Mouse (Mus musculus): ENCODE data around the gene Creb5. TPM values are rescaled to one million over a fixed set of nuclear protein-coding genes. Genes with fewer than 3 reads are reported as not detected.

The Creb5 gene
- polyA plus RNA-seq, 1 experiment from 2014 or later = 9.5 TPM

DNA sequence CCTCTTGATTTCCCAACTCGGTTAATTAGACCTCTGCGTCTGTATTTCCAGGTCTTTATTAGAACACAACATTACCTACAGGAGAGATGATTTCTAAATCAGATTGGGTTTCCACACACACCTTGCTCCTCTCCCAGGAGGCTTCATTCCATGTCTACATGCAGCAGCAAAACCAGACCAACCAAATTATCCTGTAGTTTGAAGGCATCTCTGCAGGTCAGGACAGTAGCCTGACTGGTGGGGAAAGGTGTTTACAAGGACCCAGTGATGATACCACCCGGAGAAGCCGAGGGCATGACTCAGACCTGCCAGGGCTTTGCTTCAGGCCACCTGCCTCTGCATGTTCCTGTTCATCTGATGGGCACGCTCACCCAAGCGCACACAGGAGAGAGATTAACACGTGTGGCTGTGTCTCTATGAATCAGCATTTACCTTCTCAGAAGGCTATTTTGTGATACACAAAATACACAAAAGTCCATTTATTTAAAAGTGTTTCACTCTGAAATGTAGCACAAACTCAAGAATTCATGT lies 355.8 kb downstream of the Creb5 start:
- 82% methylated on average over 7 of the region's 7 CpGs for WGBS
- no peaks in the 10 kb centered on the region for H3K4me1 ChIP-seq

DNA sequence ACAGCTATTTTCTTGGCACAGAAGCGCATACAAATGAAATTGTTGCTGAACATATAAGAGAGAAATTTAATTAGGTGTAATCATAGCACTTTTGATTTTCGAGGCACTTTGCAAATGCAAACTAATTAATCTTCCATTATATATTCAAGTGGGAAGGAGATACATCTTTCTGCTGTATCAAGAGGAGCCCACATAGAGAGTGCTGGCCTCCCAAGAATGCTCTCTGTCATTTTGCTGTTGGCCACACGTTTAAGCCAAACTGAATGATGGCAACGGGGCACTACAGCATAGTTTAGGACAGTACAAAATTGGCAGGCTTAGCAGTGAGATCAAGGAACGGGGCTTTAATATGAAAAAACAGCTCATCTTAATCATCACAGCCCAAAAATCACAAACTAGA lies 356.4 kb downstream of the Creb5 start:
- Histone ChIP-seq H3K4me2 (no peak overlapping the region), H3K9me3 (no peaks in the 10 kb centered on the region), H3K4me3 (replicated peaks) (no peak overlapping the region), H3K36me3 (no peaks in the 10 kb centered on the region), H3K27me3 (replicated peaks) (no peaks in the 10 kb centered on the region), H3K9ac (no peak overlapping the region), H3K4me1 (no peaks in the 10 kb centered on the region), H3K27ac (no peak overlapping the region)
- no peak for ATAC-seq (ENCODE audit: insufficient read depth, low FRiP score, low read depth)
- 72% methylated on average over 5 of the region's 5 CpGs for WGBS

More for the DNA sequence above, 355.8 kb downstream of the Creb5 start:
- Histone ChIP-seq H3K4me2 (no peak overlapping the region), H3K36me3 (no peaks in the 10 kb centered on the region), H3K27ac (peak overlapping the region; percentile 13; the same call in 1 of the 2 replicates), H3K9me3 (no peaks in the 10 kb centered on the region), H3K9ac (no peak overlapping the region), H3K27me3 (replicated peaks) (no peaks in the 10 kb centered on the region), H3K4me3 (replicated peaks) (no peak overlapping the region)
- no peak for ATAC-seq (ENCODE audit: insufficient read depth, low FRiP score, low read depth)

DNA sequence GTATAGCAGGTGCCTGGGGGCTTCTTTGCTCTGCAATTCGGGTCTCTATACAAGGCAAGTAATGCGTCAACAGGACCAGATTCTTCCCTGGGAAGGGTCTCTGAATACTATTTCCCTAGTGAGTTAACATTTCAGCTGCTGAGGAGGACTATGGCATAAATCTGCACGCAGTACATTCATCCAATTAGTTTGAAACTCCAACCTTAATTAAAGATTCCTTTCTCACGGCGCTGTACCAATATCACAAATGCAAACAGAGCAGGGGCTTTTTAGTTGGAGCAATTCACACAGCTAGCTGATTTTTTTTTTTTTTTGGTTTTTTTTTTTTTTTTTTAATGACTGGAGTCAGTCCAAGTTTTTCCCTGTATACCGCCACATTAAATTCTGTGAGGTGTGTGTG lies 357.0 kb downstream of the Creb5 start:
- ATAC-seq (ENCODE audit: insufficient read depth, low FRiP score, low read depth) = no peak
- Histone ChIP-seq H3K27ac (no peak overlapping the region), H3K4me3 (replicated peaks) (no peak overlapping the region), H3K4me1 (no peaks in the 10 kb centered on the region), H3K36me3 (no peaks in the 10 kb centered on the region), H3K4me2 (no peak overlapping the region), H3K9ac (no peak overlapping the region), H3K9me3 (no peaks in the 10 kb centered on the region), H3K27me3 (replicated peaks) (no peaks in the 10 kb centered on the region)
- WGBS = 77% methylated on average over 6 of the region's 6 CpGs

DNA sequence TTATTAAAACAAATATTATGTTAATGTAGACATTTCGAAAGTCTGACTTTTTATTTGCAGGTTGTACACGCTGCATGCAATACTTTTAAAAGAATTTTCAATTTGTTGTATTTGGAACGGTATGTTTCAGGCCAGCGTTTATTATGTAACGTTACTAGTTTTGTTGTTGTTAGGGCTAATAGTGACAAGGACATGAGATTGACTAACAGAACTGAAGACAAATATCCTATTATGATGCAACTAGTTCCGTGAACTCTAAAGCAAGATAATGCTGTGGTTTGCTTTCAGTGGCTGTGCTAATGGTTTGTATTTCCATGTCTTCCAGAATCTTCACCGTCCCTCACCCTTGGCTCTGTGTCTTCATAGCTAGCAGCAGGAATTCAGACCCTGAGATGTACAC lies 357.9 kb downstream of the Creb5 start:
- Histone ChIP-seq H3K9me3 (no peaks in the 10 kb centered on the region), H3K4me3 (replicated peaks) (no peak overlapping the region), H3K27ac (no peak overlapping the region), H3K9ac (no peak overlapping the region), H3K27me3 (replicated peaks) (no peaks in the 10 kb centered on the region), H3K36me3 (no peaks in the 10 kb centered on the region), H3K4me1 (no peaks in the 10 kb centered on the region), H3K4me2 (no peak overlapping the region)
- 87% methylated on average over 7 of the region's 7 CpGs for WGBS
- no peak for ATAC-seq (ENCODE audit: insufficient read depth, low FRiP score, low read depth)

DNA sequence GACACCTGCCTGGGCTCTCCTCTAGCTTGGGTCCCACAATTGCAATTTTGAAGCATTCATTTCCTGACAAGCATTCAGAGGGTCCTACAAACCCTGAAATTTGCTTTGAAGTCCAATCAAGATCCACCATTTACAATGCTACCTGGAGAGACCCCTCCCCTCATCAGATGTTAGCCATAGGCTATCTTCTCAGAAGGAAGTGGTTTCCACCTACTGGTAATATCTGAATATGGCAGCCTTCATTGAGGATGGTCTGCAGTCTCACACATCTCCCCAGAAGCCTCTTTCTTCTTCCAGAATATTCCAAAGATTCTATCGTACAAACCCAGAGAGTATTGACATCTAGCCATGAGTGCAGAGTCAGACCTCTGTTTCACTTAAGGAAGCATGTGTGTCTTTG lies 362.7 kb downstream of the Creb5 start:
- H3K9me3 ChIP-seq = no peaks in the 10 kb centered on the region
- no peaks in the 10 kb centered on the region for H3K27me3 ChIP-seq (replicated peaks)
- no peak overlapping the region for H3K4me2 ChIP-seq
- peaks cover 9% of the 10 kb centered on the region for H3K4me1 ChIP-seq
- no peaks in the 10 kb centered on the region for H3K36me3 ChIP-seq
- no peak overlapping the region for H3K9ac ChIP-seq
- WGBS = 80% methylated on average over 1 of the region's 1 CpGs
- ATAC-seq (ENCODE audit: insufficient read depth, low FRiP score, low read depth) = no peak
- H3K4me3 ChIP-seq (replicated peaks) = no peak overlapping the region
- H3K27ac ChIP-seq = no peak overlapping the region

DNA sequence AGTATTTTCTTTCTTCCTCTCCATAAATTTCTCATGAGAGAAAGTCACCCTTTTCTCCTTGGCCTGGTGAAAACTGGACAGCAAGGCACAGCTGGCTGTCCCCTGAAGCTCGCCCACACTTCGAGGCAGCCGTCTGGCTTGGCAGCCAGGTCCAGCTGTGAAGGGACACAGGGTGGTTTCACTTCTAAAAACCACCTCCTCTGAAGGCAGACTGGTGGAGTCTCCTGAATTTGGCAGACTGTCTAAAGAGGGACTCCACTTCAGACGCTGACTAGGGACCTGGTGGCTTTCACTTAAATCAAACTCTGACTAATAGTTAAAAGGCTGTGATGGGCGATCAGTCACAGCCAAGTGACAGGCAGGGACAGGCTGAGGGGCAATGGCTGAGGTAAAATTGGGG lies 365.6 kb downstream of the Creb5 start:
- no peak for ATAC-seq (ENCODE audit: insufficient read depth, low FRiP score, low read depth)
- no peaks in the 10 kb centered on the region for H3K9me3 ChIP-seq
- no peaks in the 10 kb centered on the region for H3K36me3 ChIP-seq
- no peak overlapping the region for H3K9ac ChIP-seq
- H3K27me3 ChIP-seq (replicated peaks) = no peaks in the 10 kb centered on the region
- peaks cover 13% of the 10 kb centered on the region for H3K4me1 ChIP-seq
- no peak overlapping the region for H3K27ac ChIP-seq
- WGBS = 67% methylated on average over 5 of the region's 5 CpGs
- H3K4me3 ChIP-seq (replicated peaks) = no peak overlapping the region
- no peak overlapping the region for H3K4me2 ChIP-seq

DNA sequence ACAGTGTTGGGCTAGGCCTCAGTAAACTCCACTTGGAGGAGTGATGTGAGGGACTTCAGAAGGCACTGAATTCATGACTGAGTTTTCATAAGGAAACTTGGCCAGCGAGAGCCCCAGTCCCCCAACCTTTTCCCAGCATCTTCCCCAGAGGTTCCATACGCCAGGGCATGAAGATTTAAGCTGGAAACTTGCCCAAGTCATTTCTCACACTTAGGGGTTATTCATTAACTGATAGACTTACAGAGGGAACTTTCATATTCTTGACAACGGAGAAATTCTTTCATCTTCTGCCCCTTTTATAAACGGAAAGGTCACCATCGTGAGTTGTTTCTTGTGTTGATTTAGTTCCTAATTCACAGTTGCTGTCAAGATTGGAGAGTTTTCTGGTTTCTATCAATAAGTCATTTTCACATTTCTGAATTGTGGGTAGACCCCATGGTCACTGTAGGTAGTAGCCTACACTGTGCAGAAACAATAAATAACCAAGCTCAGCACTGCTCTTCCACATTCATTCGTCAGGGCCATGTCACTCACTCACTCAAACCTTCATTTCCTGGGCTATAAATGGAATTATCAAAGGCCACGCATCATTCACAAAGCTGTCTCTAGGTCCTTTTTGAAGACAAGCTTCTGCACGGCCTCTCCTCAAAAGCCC lies 366.8 kb downstream of the Creb5 start:
- H3K27ac ChIP-seq = peak overlapping the region; percentile 49; the same call in 1 of the 2 replicates
- H3K4me1 ChIP-seq = peaks cover 13% of the 10 kb centered on the region
- no peaks in the 10 kb centered on the region for H3K9me3 ChIP-seq
- no peak overlapping the region for H3K4me2 ChIP-seq
- H3K27me3 ChIP-seq (replicated peaks) = no peaks in the 10 kb centered on the region
- 48% methylated on average over 8 of the region's 8 CpGs for WGBS
- H3K36me3 ChIP-seq = no peaks in the 10 kb centered on the region
- no peak overlapping the region for H3K4me3 ChIP-seq (replicated peaks)
- no peak overlapping the region for H3K9ac ChIP-seq
- ATAC-seq (ENCODE audit: insufficient read depth, low FRiP score, low read depth) = no peak

DNA sequence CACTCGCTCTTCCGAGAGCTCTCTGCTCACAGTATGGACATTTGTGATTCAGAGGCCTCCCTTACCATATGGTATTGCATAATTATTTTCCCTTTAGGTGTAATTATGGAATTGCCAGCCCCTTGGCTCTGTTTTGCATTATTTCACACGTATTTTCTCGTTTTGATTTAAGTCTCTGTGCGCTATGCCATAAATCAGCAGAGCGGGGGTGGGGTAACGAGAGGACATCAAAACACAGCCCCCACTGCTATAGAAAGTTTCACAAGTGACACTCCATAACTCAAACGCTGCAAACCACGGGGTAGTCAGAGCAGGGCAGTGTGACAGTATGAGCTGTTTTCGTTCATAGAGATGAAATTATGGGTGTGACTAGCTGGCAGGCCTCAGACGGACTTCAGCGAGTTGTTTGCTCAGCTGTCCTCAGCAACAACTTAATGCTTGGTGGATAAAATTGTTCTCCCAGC lies 367.3 kb downstream of the Creb5 start:
- H3K27ac ChIP-seq = peak overlapping the region; percentile 49; the same call in 1 of the 2 replicates

DNA sequence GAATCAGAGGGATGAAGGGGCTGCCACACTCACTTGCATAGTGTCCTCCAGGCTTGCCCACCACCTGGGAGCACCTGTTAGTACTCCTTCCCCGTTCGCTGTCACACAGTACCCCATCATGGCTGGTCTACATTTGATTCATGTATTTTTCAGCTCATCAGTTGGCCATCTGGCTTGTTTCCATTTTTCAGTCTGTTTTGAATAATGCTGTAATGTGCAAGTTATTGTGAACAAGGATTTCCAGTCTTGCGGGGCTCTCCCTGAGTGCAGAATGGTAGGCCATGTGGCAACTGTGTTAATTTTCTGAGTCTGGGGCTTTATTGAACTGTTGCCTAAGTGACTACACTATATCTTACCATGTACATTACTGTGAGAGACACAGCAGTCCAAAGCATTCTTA lies 369.4 kb downstream of the Creb5 start:
- H3K27me3 ChIP-seq (replicated peaks) = no peaks in the 10 kb centered on the region
- H3K27ac ChIP-seq = no peak overlapping the region
- no peak overlapping the region for H3K4me2 ChIP-seq
- H3K9ac ChIP-seq = no peak overlapping the region
- ATAC-seq (ENCODE audit: insufficient read depth, low FRiP score, low read depth) = no peak
- H3K4me1 ChIP-seq = peaks cover 13% of the 10 kb centered on the region
- H3K4me3 ChIP-seq (replicated peaks) = no peak overlapping the region
- H3K9me3 ChIP-seq = no peaks in the 10 kb centered on the region
- no peaks in the 10 kb centered on the region for H3K36me3 ChIP-seq
- WGBS = 62% methylated on average over 3 of the region's 3 CpGs

More for the DNA sequence above, 367.3 kb downstream of the Creb5 start:
- Histone ChIP-seq H3K9ac (no peak overlapping the region), H3K4me3 (replicated peaks) (no peak overlapping the region), H3K9me3 (no peaks in the 10 kb centered on the region), H3K4me2 (no peak overlapping the region), H3K36me3 (no peaks in the 10 kb centered on the region), H3K27me3 (replicated peaks) (no peaks in the 10 kb centered on the region), H3K4me1 (peaks cover 13% of the 10 kb centered on the region)
- no peak for ATAC-seq (ENCODE audit: insufficient read depth, low FRiP score, low read depth)
- 45% methylated on average over 12 of the region's 12 CpGs for WGBS

DNA sequence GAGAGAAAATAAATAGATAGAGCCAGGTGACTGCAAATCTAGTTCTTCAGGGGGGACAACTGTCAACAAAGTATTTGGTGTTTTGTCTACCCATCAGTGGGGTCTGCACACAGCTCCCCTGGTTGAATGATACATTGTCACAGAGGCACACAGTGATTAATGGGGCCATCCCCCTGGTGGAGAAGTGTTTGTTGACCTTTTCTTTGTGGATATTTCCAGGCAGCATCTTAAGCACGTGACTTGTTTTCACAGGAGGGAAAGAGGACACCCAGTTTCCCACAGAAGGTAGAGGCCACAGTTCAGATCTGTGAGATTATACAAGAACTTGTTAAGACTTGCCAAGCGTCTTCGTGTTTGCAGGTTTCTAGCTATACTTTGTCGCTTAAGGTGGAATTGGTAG lies 370.4 kb downstream of the Creb5 start:
- 55% methylated on average over 4 of the region's 4 CpGs for WGBS

DNA sequence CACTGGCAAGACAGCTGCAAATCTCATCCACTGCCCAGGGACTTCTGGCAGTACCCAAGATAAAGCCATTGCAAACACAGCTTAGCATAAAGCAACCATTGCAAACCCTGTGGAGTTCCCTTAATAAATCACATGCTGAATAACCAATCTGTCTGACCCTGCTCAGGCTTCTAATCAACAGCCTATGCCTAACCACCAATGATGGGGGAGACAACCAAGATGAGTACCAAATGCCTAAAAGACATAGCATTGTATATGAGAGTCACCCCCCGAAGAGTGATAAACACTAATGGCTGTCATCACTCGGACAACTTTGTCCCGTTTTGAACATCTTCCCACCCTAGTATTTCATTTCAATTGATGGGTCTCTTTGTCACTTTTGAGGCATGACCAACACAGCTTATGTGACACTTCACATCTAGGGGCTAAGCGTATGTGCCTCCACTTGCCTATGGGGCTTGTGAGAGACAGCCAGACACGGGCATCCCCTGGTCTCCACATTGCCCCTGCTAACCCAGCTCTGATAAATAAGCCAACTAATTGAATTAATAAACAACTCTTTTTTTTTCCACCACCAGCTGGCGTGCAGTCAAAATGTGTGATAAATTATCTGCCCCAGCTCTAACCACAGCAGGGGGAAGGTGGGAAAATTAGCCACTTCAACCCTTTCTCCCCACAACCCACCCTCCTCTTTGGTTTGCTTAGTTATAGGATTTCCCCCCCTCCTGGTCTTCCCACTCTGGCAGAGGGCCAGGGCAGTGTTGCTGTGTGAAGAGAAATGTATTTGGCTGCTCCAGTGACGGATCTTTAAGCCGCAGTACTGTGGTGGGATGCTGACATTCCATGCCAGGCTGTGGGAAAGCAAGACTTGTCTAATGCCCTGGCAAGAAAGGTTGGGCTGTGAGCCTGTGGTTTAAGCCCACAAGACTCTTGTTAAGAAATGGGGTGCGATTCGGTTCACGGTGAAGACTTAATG lies 376.1 kb downstream of the Creb5 start:
- H3K4me1 ChIP-seq = peaks cover 8% of the 10 kb centered on the region; the same call in 1 of the 2 replicates
- ATAC-seq (ENCODE audit: insufficient read depth, low FRiP score, low read depth) = no peak; the same call in 1 of the 2 replicates
- WGBS = 45% methylated on average over 11 of the region's 11 CpGs
- H3K9me3 ChIP-seq = no peaks in the 10 kb centered on the region
- no peak overlapping the region for H3K4me2 ChIP-seq
- no peaks in the 10 kb centered on the region for H3K36me3 ChIP-seq
- H3K4me3 ChIP-seq (replicated peaks) = no peak overlapping the region
- H3K27ac ChIP-seq = no peak overlapping the region
- H3K9ac ChIP-seq = no peak overlapping the region
- H3K27me3 ChIP-seq (replicated peaks) = no peaks in the 10 kb centered on the region

More for the DNA sequence above, 370.4 kb downstream of the Creb5 start:
- Histone ChIP-seq H3K4me3 (replicated peaks) (no peak overlapping the region), H3K4me2 (no peak overlapping the region), H3K27ac (no peak overlapping the region), H3K4me1 (peaks cover 13% of the 10 kb centered on the region), H3K9ac (no peak overlapping the region), H3K36me3 (no peaks in the 10 kb centered on the region), H3K27me3 (replicated peaks) (no peaks in the 10 kb centered on the region), H3K9me3 (no peaks in the 10 kb centered on the region)
- ATAC-seq (ENCODE audit: insufficient read depth, low FRiP score, low read depth) = no peak

DNA sequence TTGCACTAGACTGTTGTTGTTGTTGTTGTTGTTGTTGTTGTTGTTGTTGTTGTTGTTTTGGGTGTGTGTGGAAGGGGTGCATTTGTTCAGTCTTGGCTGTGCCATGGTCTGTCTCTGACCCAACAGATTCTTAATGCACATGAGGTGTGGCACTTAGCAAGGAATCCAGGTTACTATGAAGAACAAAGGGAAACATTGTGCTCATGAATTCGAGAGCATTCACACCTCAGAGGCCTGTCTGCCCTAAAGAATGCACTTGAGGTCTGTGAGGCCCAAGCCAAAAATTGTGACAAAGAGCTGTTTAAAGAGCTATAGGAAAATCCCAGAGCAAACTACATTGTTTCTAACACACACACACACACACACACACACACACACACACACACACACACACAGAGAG lies 377.7 kb downstream of the Creb5 start:
- 57% methylated on average over 1 of the region's 1 CpGs for WGBS
- no peak overlapping the region for H3K9ac ChIP-seq
- H3K4me3 ChIP-seq (replicated peaks) = no peak overlapping the region
- no peaks in the 10 kb centered on the region for H3K27me3 ChIP-seq (replicated peaks)
- no peaks in the 10 kb centered on the region for H3K9me3 ChIP-seq
- no peak for ATAC-seq (ENCODE audit: insufficient read depth, low FRiP score, low read depth)
- no peak overlapping the region for H3K4me2 ChIP-seq
- no peak overlapping the region for H3K27ac ChIP-seq
- peaks cover 8% of the 10 kb centered on the region; the same call in 1 of the 2 replicates for H3K4me1 ChIP-seq
- no peaks in the 10 kb centered on the region for H3K36me3 ChIP-seq

Measured in stomach, embryonic 15.5 days (tissue).